Mouse (Mus musculus) stomach, embryonic 15.5 days (tissue): ENCODE measurements around the gene Spc25. TPM values are rescaled to one million over a fixed set of nuclear protein-coding genes. Genes with fewer than 3 reads are reported as not detected.
A peak's percentile ranks its signal among the peaks of the same experiment; 100 is the strongest.

Source experiments
- ATAC-seq: fragments of 200-750 bp; cut with Nextera tagmentation; 2 replicates; pipeline ENCODE4 v1.8.0; 2017; ENCODE audit warnings: low read depth, moderate number of reproducible peaks, moderate TSS enrichment; ENCODE audit not compliant: insufficient read depth, low FRiP score
- H3K27ac ChIP-seq: fragments of 300-500 bp; sonication (generic); 2 replicates; pipeline ENCODE4 v1.5.1; 2015; ENCODE audit warnings: mild to moderate bottlenecking, inconsistent platforms
- H3K27me3 ChIP-seq: fragments of 300-500 bp; sonication (generic); replicated peaks from 2 replicates; pipeline ENCODE4 v1.6.1; 2015; ENCODE audit warnings: inconsistent platforms
- H3K36me3 ChIP-seq: fragments of 300-500 bp; sonication (generic); 2 replicates; pipeline ENCODE4 v1.6.1; 2015; ENCODE audit warnings: inconsistent platforms
- H3K4me1 ChIP-seq: fragments of 300-500 bp; sonication (generic); 2 replicates; pipeline ENCODE4 v1.6.1; 2015; ENCODE audit warnings: inconsistent platforms
- H3K4me2 ChIP-seq: fragments of 300-500 bp; sonication (generic); 2 replicates; pipeline ENCODE4 v1.6.1; 2015; ENCODE audit warnings: mild to moderate bottlenecking, inconsistent platforms
- H3K4me3 ChIP-seq: fragments of 300-500 bp; sonication (generic); replicated peaks from 2 replicates; pipeline ENCODE4 v1.5.1; 2015; ENCODE audit warnings: inconsistent platforms
- H3K9ac ChIP-seq: fragments of 300-500 bp; sonication (generic); 2 replicates; pipeline ENCODE4 v1.6.1; 2015; ENCODE audit warnings: inconsistent platforms
- H3K9me3 ChIP-seq: fragments of 300-500 bp; sonication (generic); 2 replicates; pipeline ENCODE4 v1.6.1; 2016; ENCODE audit warnings: inconsistent platforms
- WGBS: fragments of 180-500 bp; shearing (Covaris S2); methylation state at CpG from one replicate; pipeline ENCODE4 v1.1.7; 2015; 5-methylcytosine and 5-hydroxymethylcytosine counted together
- polyA plus RNA-seq: library from polyadenylated mRNA; unstranded; fragments of >200 nt; fragmentation: Nextera tagmentation; extraction: Ambion mirVana; gene quantifications from 2 replicates; pipeline ENCODE4 v1.2.1, GENCODE M21; 2015

The Spc25 gene
- polyA plus RNA-seq, 1 experiment from 2014 or later = 150 TPM

- ATAC-seq = no peak
- no peak overlapping the region for H3K27ac ChIP-seq
- H3K9me3 ChIP-seq = no peaks in the 10 kb centered on the region
- H3K27me3 ChIP-seq = no peaks in the 10 kb centered on the region
- WGBS = 89% methylated on average over 4 of the region's 4 CpGs
- no peaks in the 10 kb centered on the region for H3K36me3 ChIP-seq
- no peak overlapping the region for H3K4me3 ChIP-seq
- H3K4me1 ChIP-seq = no peaks in the 10 kb centered on the region
- H3K9ac ChIP-seq = no peak overlapping the region
- H3K4me2 ChIP-seq = no peak overlapping the region
These were observed 26.3 kb downstream of the Spc25 start for GRCm38 (mm10) chr2:69179721-69180120.

GRCm38 (mm10) chr2:69175296-69175695, 30.7 kb downstream of the Spc25 start:
- WGBS = 65% methylated on average over 5 of the region's 5 CpGs
- H3K9me3 ChIP-seq = no peaks in the 10 kb centered on the region
- H3K4me3 ChIP-seq = no peak overlapping the region
- H3K27me3 ChIP-seq = no peaks in the 10 kb centered on the region
- no peak overlapping the region for H3K27ac ChIP-seq
- H3K36me3 ChIP-seq = no peaks in the 10 kb centered on the region
- H3K4me2 ChIP-seq = no peak overlapping the region
- ATAC-seq = no peak
- no peaks in the 10 kb centered on the region for H3K4me1 ChIP-seq
- H3K9ac ChIP-seq = no peak overlapping the region

GRCm38 (mm10) chr2:69170395-69171077, 35.5 kb downstream of the Spc25 start:
- 48% methylated on average over 9 of the region's 9 CpGs for WGBS
- Histone ChIP-seq H3K9ac (no peak overlapping the region), H3K9me3 (no peaks in the 10 kb centered on the region), H3K27ac (no peak overlapping the region), H3K4me1 (no peaks in the 10 kb centered on the region), H3K4me3 (no peak overlapping the region), H3K4me2 (no peak overlapping the region), H3K27me3 (no peaks in the 10 kb centered on the region), H3K36me3 (no peaks in the 10 kb centered on the region)
- no peak for ATAC-seq

DNA sequence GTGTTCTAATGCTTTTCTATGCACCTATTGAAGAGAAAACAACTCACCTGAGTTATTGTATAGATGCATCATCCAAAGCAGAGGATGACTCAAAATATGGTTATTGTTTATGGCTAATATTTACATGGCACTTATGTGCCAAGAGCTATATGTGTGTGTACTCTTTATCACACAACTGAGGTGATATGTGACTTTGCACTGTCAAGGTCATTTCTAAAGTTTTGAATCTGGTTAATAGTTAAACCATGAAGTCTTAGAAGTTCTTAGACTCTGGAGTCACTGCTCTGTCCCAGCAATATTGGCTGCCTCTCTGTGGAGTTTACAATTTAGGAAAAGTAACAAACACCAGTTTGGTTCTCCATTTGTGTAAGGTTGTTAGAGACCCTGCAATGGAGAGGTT, 47.1 kb downstream of the Spc25 start:
- Histone ChIP-seq H3K4me2 (no peak overlapping the region), H3K4me3 (no peak overlapping the region), H3K9me3 (no peaks in the 10 kb centered on the region), H3K27ac (no peak overlapping the region), H3K9ac (no peak overlapping the region), H3K4me1 (no peaks in the 10 kb centered on the region), H3K27me3 (no peaks in the 10 kb centered on the region), H3K36me3 (no peaks in the 10 kb centered on the region)
- ATAC-seq = no peak

- Histone ChIP-seq H3K4me1 (no peaks in the 10 kb centered on the region), H3K4me2 (no peak overlapping the region), H3K4me3 (no peak overlapping the region), H3K27me3 (no peaks in the 10 kb centered on the region), H3K9ac (no peak overlapping the region), H3K27ac (no peak overlapping the region), H3K36me3 (no peaks in the 10 kb centered on the region), H3K9me3 (no peaks in the 10 kb centered on the region)
- 60% methylated on average over 7 of the region's 7 CpGs for WGBS
- no peak for ATAC-seq
These were observed 49.7 kb downstream of the Spc25 start for GRCm38 (mm10) chr2:69156283-69156682.

DNA sequence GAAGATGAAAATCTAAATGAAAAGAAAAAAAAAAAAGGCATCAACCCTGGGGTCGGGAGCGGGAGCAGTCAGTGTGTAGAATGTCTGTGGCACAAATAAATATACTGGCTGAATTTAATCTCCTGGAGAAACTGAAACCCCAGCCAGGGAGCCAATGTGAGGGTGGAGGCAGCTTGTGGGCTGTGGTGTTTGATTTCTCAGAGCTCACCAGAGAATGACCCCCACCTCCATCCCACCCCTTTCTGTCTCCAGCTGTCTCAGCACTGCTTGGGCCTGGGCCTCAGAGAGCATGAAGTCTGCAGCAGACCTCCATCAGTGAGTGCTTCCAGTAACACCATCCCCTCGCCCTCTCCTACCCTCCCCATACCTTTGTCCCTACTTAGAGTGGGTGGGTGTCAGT, 50.1 kb downstream of the Spc25 start:
- Histone ChIP-seq H3K9ac (no peak overlapping the region), H3K4me1 (no peaks in the 10 kb centered on the region), H3K9me3 (no peaks in the 10 kb centered on the region), H3K4me3 (no peak overlapping the region), H3K27ac (no peak overlapping the region), H3K36me3 (no peaks in the 10 kb centered on the region), H3K4me2 (no peak overlapping the region), H3K27me3 (no peaks in the 10 kb centered on the region)
- no peak; the same call in 1 of the 2 replicates for ATAC-seq
- WGBS = 40% methylated on average over 3 of the region's 3 CpGs

- WGBS = 82% methylated on average over 5 of the region's 5 CpGs
- no peak overlapping the region for H3K4me2 ChIP-seq
- H3K9me3 ChIP-seq = no peaks in the 10 kb centered on the region
- no peak overlapping the region for H3K27ac ChIP-seq
- no peak overlapping the region for H3K9ac ChIP-seq
- H3K4me3 ChIP-seq = no peak overlapping the region
- no peaks in the 10 kb centered on the region for H3K27me3 ChIP-seq
- H3K36me3 ChIP-seq = no peaks in the 10 kb centered on the region
- no peak for ATAC-seq
- no peaks in the 10 kb centered on the region for H3K4me1 ChIP-seq
These were observed 55.2 kb downstream of the Spc25 start for GRCm38 (mm10) chr2:69150841-69151240.

DNA sequence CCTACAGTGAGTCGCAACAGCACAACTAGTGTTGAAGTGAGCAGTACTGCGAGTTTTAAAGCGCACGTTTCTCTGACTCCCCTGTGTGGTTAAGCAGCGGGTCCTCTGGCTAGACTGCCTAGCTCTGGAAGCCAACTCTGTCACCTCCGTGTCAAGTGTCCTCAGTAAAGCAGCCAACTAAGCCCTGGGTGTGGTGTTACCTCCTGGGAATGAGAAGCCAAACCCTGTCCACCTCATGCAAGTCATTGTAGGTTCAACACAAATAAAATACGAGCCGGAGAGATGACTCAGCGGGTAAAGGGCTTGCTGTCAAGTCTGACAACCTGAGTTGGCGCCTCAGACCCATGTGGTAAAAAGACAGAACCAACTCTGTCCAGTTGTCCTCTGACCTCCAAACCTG, 56.8 kb downstream of the Spc25 start:
- no peak overlapping the region for H3K9ac ChIP-seq
- H3K36me3 ChIP-seq = no peaks in the 10 kb centered on the region
- 0 out of 2 replicates have a peak, but pooled peaks have one; percentile 27 for ATAC-seq
- no peaks in the 10 kb centered on the region for H3K27me3 ChIP-seq
- no peak overlapping the region for H3K4me2 ChIP-seq
- no peaks in the 10 kb centered on the region for H3K4me1 ChIP-seq
- no peak overlapping the region for H3K27ac ChIP-seq
- no peaks in the 10 kb centered on the region for H3K9me3 ChIP-seq
- WGBS = 77% methylated on average over 10 of the region's 10 CpGs
- no peak overlapping the region for H3K4me3 ChIP-seq

DNA sequence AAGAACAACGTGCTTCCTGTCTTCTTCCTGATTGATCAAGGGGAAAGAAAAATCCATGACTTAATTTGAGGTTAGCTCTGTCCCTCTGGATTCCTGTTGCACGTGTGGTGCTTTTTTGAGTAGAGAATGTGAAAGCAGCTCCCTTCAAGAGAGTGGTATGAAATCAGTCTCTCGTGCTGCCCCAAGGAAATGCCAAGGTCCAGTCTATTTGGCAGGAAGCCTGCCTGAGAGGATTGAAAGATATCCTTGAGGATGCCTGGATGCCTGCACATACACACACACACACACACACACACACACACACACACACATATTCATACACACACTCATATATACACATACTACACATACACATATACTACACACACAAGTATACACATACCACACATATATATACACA, 57.3 kb downstream of the Spc25 start:
- no peak for ATAC-seq
- Histone ChIP-seq H3K9me3 (no peaks in the 10 kb centered on the region), H3K36me3 (no peaks in the 10 kb centered on the region), H3K27me3 (no peaks in the 10 kb centered on the region), H3K4me2 (no peak overlapping the region), H3K27ac (no peak overlapping the region), H3K4me1 (no peaks in the 10 kb centered on the region), H3K4me3 (no peak overlapping the region), H3K9ac (no peak overlapping the region)
- 66% methylated on average over 3 of the region's 3 CpGs for WGBS

Other genes starting within 250 kb of the Spc25 start
- gene Nostrin, start 70.4 kb downstream of the Spc25 start, polyA plus RNA-seq = 10.6 and 11.9 TPM in 2 replicates
- gene G6pc2, start 4.9 kb upstream of the Spc25 start, polyA plus RNA-seq = 1.3 and 1.4 TPM in 2 replicates
- gene Abcb11, start 136.4 kb upstream of the Spc25 start, polyA plus RNA-seq = 0.48 and 1.0 TPM in 2 replicates
- gene Dhrs9, start 174.3 kb upstream of the Spc25 start, polyA plus RNA-seq = 0.94 and 1.5 TPM in 2 replicates